ENCODE assay signal across 9 mouse cellular contexts in the genomic region with DNA sequence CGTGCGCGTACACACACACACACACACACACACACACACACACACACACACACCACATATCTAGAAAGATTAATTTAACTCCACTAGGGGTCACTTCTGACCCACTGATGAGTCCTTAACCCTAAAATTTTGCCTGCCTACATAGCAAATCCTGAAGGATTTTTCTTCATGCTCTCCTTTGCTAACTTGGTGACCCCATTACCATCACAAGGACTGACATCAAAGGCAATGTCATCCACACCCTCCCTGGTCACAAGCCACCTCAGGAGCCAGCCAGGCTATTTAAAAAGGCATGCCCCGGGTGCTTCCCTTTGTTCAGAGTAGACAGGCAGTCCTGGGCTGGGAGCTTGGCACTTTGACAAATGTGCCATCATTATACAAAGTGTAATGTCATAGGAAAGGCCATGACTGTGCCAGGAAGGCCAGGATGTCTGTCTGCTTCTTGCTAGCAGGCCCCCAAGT.
A peak's percentile ranks its signal among the peaks of the same experiment; 100 is the strongest.
DNase-seq lines count a peak whose midpoint lies in the region; ATAC-seq lines count a peak whose summit lies in the region.
"Had no signal": no experiment of that assay in that cellular context is flagged by ENCODE, and none has a peak within 500 bp of the region (broad histone marks: within the 10 kb centered on the region; RNA-seq: fewer than 3 reads in every experiment).

No protein-coding gene starts in this region.

- no peaks in the 10 kb centered on the region for H3K36me3 ChIP-seq in hindbrain, embryonic 13.5 days
- H3K36me3 ChIP-seq in liver, embryonic 11.5 days (ENCODE audit: control insufficient read depth, insufficient read depth, low read length) = no peaks in the 10 kb centered on the region

- no peak overlapping the region for H3K9ac ChIP-seq in hindbrain, embryonic 13.5 days
- H3K9ac ChIP-seq in liver, embryonic 11.5 days (ENCODE audit: low read depth, low read length) = no peak overlapping the region

- H3K4me3 ChIP-seq in hindbrain, embryonic 13.5 days = no peak overlapping the region
- H3K4me3 ChIP-seq in liver, embryonic 11.5 days (ENCODE audit: low read depth, low read length) = no peak overlapping the region
- H3K4me3 ChIP-seq: megakaryocyte, embryonic 14.5 days had no signal

- no peak overlapping the region for H3K4me2 ChIP-seq in hindbrain, embryonic 13.5 days
- no peak overlapping the region for H3K4me2 ChIP-seq in liver, embryonic 11.5 days

- no peaks in the 10 kb centered on the region; the same call in 1 of the 2 replicates for H3K4me1 ChIP-seq in hindbrain, embryonic 13.5 days (replicated peaks)
- no peaks in the 10 kb centered on the region for H3K4me1 ChIP-seq in liver, embryonic 11.5 days (replicated peaks; ENCODE audit: control insufficient read depth, insufficient read depth, low read length)
- H3K4me1 ChIP-seq: megakaryocyte, embryonic 14.5 days had no signal

- 70% methylated on average over 4 of the region's 4 CpGs for WGBS in hindbrain, embryonic 13.5 days
- WGBS in liver, embryonic 11.5 days = 72% methylated on average over 4 of the region's 4 CpGs

- ATAC-seq in hindbrain, embryonic 13.5 days (ENCODE audit: low FRiP score) = peak; percentile 28; the same call in 1 of the 2 replicates
- ATAC-seq in liver, embryonic 11.5 days (replicated peaks; ENCODE audit: low FRiP score) = peak; percentile 47; the same call in 1 of the 2 replicates
- no peak for ATAC-seq in megakaryocyte, adult 5-6 weeks (ENCODE audit: poor library complexity, severe bottlenecking)

- H3K27me3 ChIP-seq in hindbrain, embryonic 13.5 days = no peaks in the 10 kb centered on the region
- no peaks in the 10 kb centered on the region for H3K27me3 ChIP-seq in liver, embryonic 11.5 days (replicated peaks; ENCODE audit: control insufficient read depth, insufficient read depth, low read length)
- H3K27me3 ChIP-seq: megakaryocyte, embryonic 14.5 days had no signal

- DNase-seq in urinary bladder, postnatal 14 days (ENCODE audit: low spot score) = peak; percentile 3
- no peak for DNase-seq in urinary bladder, adult 2 months (ENCODE audit: low spot score)
- DNase-seq in gastrocnemius, postnatal 10 days = peak; percentile 11
- DNase-seq in liver, embryonic 11.5 days (ENCODE audit: low spot score) = no peak
- peak; percentile 3 for DNase-seq in ovary, postnatal 36 days (ENCODE audit: low spot score)
- DNase-seq in cerebellum, adult 9-11 months = no peak

- no peak overlapping the region for H3K27ac ChIP-seq in hindbrain, embryonic 13.5 days
- H3K27ac ChIP-seq in liver, embryonic 11.5 days (ENCODE audit: low read depth, low read length) = no peak overlapping the region

- no peaks in the 10 kb centered on the region for H3K9me3 ChIP-seq in hindbrain, embryonic 13.5 days
- H3K9me3 ChIP-seq in liver, embryonic 11.5 days (ENCODE audit: control insufficient read depth, low read length) = no peaks in the 10 kb centered on the region
- H3K9me3 ChIP-seq: megakaryocyte, embryonic 14.5 days had no signal

Comparison
In these comparisons a context has a peak if more than half of its experiments do, and no peak if none do; other contexts are left out.
1. DNase-seq: peak in urinary bladder, postnatal 14 days (single experiment), gastrocnemius, postnatal 10 days (single experiment) and ovary, postnatal 36 days (single experiment); none in urinary bladder, adult 2 months (single experiment), liver, embryonic 11.5 days (single experiment) and cerebellum, adult 9-11 months (single experiment).